Mouse (Mus musculus) olfactory bulb, adult 2 months (tissue): ENCODE results near the gene Tmtc4.

Experiments
- CTCF ChIP-seq: fragments of 200-500 bp; IDR thresholded peaks from 2 replicates; pipeline ENCODE4 v1.5.1; 2012; ENCODE audit warnings: low read depth, mild to moderate bottlenecking, low read length, moderate library complexity; ENCODE audit not compliant: insufficient read depth
- POLR2A ChIP-seq: fragments of 200-500 bp; IDR thresholded peaks from 2 replicates; pipeline ENCODE4 v1.6.1; 2012; ENCODE audit warnings: mild to moderate bottlenecking, low read depth, low read length, moderate library complexity; ENCODE audit not compliant: insufficient read depth

GRCm38 (mm10) chr14:122908075-122908474, 75.8 kb downstream of the Tmtc4 start:
- TF ChIP-seq POLR2A (no peak), CTCF (no peak)
